Mouse (Mus musculus) liver, adult 2 months (tissue): ENCODE measurements around the gene Arfip1. TPM values are rescaled to one million over a fixed set of nuclear protein-coding genes. Genes with fewer than 3 reads are reported as not detected.
A peak's percentile ranks its signal among the peaks of the same experiment; 100 is the strongest.

Experiments used
- DNase-seq: peaks from one replicate; pipeline ENCODE4 v3.0.0-alpha.2; 2011; ENCODE audit warnings: low read depth, low spot score; ENCODE audit errors: extremely low read depth
- H3K27ac ChIP-seq: fragments of 200-500 bp; replicated peaks from 2 replicates; pipeline ENCODE4 v1.5.1; 2012; ENCODE audit warnings: low read depth, mild to moderate bottlenecking, control low read depth, inconsistent platforms, low read length; ENCODE audit not compliant: insufficient read depth
- H3K27me3 ChIP-seq: fragments of 200-500 bp; 2 replicates; pipeline ENCODE4 v1.6.1; 2012; ENCODE audit warnings: mild to moderate bottlenecking, moderate library complexity, low read length, inconsistent platforms; ENCODE audit not compliant: control insufficient read depth, insufficient read depth
- H3K36me3 ChIP-seq: fragments of 200-500 bp; 2 replicates; pipeline ENCODE4 v1.6.1; 2012; ENCODE audit warnings: low read length, inconsistent platforms; ENCODE audit not compliant: control insufficient read depth, insufficient read depth
- H3K4me1 ChIP-seq: fragments of 200-500 bp; 2 replicates; pipeline ENCODE4 v1.6.1; 2011; ENCODE audit warnings: low read length; ENCODE audit not compliant: control insufficient read depth, insufficient read depth
- H3K4me3 ChIP-seq: fragments of 200-500 bp; 2 replicates; pipeline ENCODE4 v1.5.1; 2011; ENCODE audit warnings: low read depth, mild to moderate bottlenecking, control low read depth, low read length, moderate library complexity; ENCODE audit not compliant: insufficient read depth
- H3K79me2 ChIP-seq: fragments of 200-500 bp; 2 replicates; pipeline ENCODE4 v1.6.1; 2012; ENCODE audit warnings: inconsistent platforms, mild to moderate bottlenecking, low read length, moderate library complexity; ENCODE audit not compliant: control insufficient read depth, insufficient read depth
- H3K9ac ChIP-seq: fragments of 200-500 bp; 2 replicates; pipeline ENCODE4 v1.6.1; 2012; ENCODE audit warnings: low read depth, mild to moderate bottlenecking, control low read depth, inconsistent platforms, low read length
- CTCF ChIP-seq: fragments of 200-500 bp; IDR thresholded peaks from 2 replicates; pipeline ENCODE4 v1.5.1; 2011; ENCODE audit warnings: low read depth, low read length, control low read depth
- POLR2A ChIP-seq: fragments of 200-500 bp; IDR thresholded peaks from 2 replicates; pipeline ENCODE4 v1.6.1; 2011; ENCODE audit warnings: low read length, control low read depth; ENCODE audit not compliant: insufficient read depth; ENCODE audit errors: extremely low read depth
- WGBS: fragments of 180-500 bp; shearing (Covaris S2); methylation state at CpG from one replicate; pipeline ENCODE4 v1.1.7; 2018; 5-methylcytosine and 5-hydroxymethylcytosine counted together
- polyA plus RNA-seq: library from polyadenylated mRNA; depleted of rRNA; stranded (reverse); fragments of >200 nt; gene quantifications from 2 replicates; pipeline ENCODE4 v1.2.3, GENCODE M21; 2012
- total RNA-seq: library from RNA; depleted of rRNA; stranded (reverse); fragments of >200 nt; gene quantifications from 2 replicates; pipeline ENCODE4 v1.2.3, GENCODE M21; 2014

The Arfip1 gene
- total and polyA plus RNA-seq, 2 experiments = 4.7 to 21.4 TPM

DNA sequence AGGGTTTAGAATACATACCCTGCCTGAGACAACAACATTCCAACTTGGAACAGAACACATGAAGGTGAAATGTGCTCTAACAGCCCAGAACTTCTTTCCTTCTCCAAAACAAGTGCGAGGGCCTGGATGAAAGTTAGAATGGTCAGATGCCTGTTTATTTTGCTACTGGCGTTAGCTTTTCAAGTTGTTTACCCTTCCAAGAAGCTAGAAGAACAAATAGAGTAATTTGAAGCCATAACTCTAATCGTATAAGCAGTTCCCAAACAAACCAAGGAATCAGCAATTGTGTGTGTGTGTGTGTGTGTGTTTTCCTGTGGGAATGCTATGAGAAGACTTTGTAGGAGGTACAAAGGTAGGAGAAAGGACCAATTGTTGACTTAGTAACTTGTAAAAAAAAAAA, 97.5 kb downstream of the Arfip1 start:
- no peak for TF ChIP-seq POLR2A
- no peak for TF ChIP-seq CTCF

DNA sequence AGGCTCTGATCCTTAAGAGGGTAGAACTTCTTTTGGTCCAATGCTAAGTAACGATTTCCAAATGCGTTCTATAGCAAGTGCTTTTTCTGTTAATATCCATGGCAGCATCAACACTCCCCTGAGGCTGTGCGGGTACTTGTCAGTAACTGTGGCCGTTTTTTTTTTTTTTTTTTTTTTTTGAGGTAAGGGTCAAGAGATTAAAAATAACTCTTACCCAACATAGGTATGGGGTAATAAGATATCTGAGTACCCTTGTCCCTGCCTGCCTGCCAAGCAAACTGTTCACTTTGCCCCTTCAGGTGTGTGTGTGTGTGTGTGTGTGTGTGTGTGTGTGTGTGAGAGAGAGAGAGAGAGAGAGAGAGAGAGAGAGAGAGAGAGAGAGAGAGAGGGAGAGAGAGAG, 98.1 kb downstream of the Arfip1 start:
- H3K27ac ChIP-seq = no peak overlapping the region
- 62% methylated on average over 4 of the region's 4 CpGs for WGBS
- no peak for TF ChIP-seq POLR2A
- no peak for TF ChIP-seq CTCF

More for the DNA sequence above, 97.5 kb downstream of the Arfip1 start:
- 49% methylated on average over 3 of the region's 3 CpGs for WGBS
- Histone ChIP-seq H3K27me3 (peaks cover 3% of the 10 kb centered on the region; the same call in 1 of the 2 replicates), H3K4me3 (no peak overlapping the region), H3K36me3 (peaks cover 2% of the 10 kb centered on the region; the same call in 1 of the 2 replicates), H3K9ac (no peak overlapping the region), H3K4me1 (no peaks in the 10 kb centered on the region), H3K79me2 (no peaks in the 10 kb centered on the region), H3K27ac (no peak overlapping the region)
- peak; percentile 32 for DNase-seq

DNA sequence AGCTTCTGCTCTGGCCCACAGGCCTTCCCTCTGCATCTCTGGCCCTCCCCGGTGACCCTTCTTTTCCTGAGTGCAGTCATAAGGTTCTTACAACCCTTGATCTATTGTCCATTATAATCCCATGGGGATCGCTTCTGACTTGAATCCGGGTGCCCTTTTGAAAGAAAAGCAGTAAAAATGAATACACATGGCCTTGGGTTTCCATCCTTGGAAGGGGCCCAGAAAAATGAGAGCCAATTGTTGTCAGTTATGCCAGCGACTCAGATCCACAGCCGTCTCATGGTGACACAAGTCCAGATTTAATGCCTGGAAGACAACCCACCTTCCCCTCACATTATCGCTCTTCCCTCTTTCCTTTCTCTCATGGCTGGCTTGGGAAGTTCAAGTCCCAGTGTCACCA, 100.3 kb downstream of the Arfip1 start:
- Histone ChIP-seq H3K9ac (no peak overlapping the region), H3K4me1 (no peaks in the 10 kb centered on the region), H3K4me3 (no peak overlapping the region), H3K27me3 (peaks cover 10% of the 10 kb centered on the region; the same call in 1 of the 2 replicates), H3K79me2 (no peaks in the 10 kb centered on the region), H3K27ac (no peak overlapping the region), H3K36me3 (no peaks in the 10 kb centered on the region)
- 92% methylated on average over 6 of the region's 6 CpGs for WGBS
- TF ChIP-seq POLR2A (no peak), CTCF (no peak)
- no peak for DNase-seq

More for the DNA sequence above, 98.1 kb downstream of the Arfip1 start:
- peak; percentile 63 for DNase-seq
- Histone ChIP-seq H3K79me2 (no peaks in the 10 kb centered on the region), H3K27me3 (peaks cover 6% of the 10 kb centered on the region; the same call in 1 of the 2 replicates), H3K36me3 (peaks cover 2% of the 10 kb centered on the region; the same call in 1 of the 2 replicates), H3K4me1 (no peaks in the 10 kb centered on the region), H3K9ac (no peak overlapping the region), H3K4me3 (no peak overlapping the region)

DNA sequence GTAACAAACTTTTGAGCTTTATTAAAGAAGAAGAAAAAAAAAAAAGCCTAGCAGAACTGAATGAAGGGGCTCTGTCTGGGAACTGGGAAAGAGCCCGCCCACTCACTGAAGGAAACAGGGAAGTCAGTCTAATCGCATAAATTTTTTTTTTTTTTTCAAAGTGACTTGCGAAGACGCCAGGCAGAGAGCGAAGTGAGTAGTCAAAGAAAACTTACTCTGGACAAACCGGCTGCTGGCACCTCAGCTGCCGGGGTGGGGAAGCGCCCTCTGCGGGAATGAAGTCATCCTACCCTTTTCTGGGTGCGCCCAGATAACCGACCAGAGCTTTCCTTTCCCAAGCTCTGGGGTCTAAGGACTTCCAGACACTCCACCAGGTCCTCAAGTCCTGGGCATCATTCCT, 101.3 kb downstream of the Arfip1 start:
- DNase-seq = no peak
- Histone ChIP-seq H3K4me3 (no peak overlapping the region), H3K9ac (no peak overlapping the region), H3K4me1 (no peaks in the 10 kb centered on the region), H3K36me3 (no peaks in the 10 kb centered on the region), H3K27ac (no peak overlapping the region), H3K27me3 (peaks cover 10% of the 10 kb centered on the region; the same call in 1 of the 2 replicates), H3K79me2 (no peaks in the 10 kb centered on the region)
- WGBS = 24% methylated on average over 11 of the region's 11 CpGs
- TF ChIP-seq CTCF (peak; percentile 24; the same call in 1 of the 2 replicates), POLR2A (no peak)

DNA sequence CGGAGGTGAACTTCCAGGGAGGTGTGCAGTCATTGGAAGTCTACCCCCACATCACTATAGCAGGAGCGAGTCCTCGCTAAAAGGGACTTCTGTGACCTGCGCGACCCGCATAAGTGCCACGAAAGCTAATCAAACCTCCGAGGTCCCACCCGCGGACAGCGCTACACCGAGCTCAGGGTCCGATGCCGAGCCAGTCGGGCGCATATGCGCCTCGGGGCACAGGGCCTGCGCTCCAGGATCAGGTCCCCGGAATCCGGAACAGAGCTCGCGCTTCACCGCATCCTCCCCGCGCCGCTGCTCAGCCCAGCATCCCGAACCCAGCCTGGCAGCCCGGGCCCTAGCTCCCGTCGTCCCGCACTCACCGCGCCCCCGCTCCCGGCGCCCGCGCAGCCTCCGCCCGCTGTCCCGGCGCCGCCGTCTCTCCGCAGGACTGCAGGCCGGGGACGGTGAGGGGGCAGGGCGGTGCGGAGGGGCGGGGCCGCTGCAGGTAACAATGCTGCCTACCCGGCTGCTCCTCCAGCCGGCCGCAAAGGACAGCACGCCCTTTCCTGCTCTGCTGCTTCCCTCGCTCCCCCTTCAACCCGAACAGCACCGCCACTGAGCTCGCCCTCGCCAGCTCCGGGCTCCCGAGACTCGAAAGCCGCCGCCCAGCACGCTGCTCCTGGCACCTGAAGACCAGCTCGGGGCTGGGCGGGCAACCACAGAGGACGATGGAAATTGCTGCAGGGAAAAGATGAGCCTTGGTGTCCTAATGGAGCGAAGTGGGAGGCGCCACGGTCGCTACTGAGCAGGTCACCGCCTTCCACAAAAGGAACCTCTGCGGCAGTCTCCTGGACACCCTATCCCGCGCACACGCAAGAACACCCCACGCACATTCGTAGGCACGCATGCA, 102.2 kb downstream of the Arfip1 start, which contains the start of gene Fhdc1:
Gene Fhdc1 (minus strand): TSS at position 424 of the 892 bp plus-strand sequence.
- 2% methylated on average over 82 of the region's 82 CpGs for WGBS
- Histone ChIP-seq H3K4me3 (peak within 1 kb of the TSS; percentile 57), H3K27ac (no peak within 1 kb of the TSS)

More for the DNA sequence above, 102.2 kb downstream of the Arfip1 start, which contains the start of gene Fhdc1:
- H3K36me3 ChIP-seq = no peaks in the 10 kb centered on the region
- peak within 1 kb of the TSS; percentile 48 for H3K9ac ChIP-seq
- DNase-seq = no peak
- H3K27me3 ChIP-seq = peaks cover 10% of the 10 kb centered on the region; the same call in 1 of the 2 replicates
- H3K4me1 ChIP-seq = no peaks in the 10 kb centered on the region
- H3K79me2 ChIP-seq = no peaks in the 10 kb centered on the region
- TF ChIP-seq POLR2A (no peak), CTCF (no peak)
